Mouse (Mus musculus) midbrain, embryonic 12.5 days (tissue): ENCODE data around the gene Pdlim4. TPM values are rescaled to one million over a fixed set of nuclear protein-coding genes. Genes with fewer than 3 reads are reported as not detected.
A peak's percentile ranks its signal among the peaks of the same experiment; 100 is the strongest.

Experiments
- ATAC-seq: fragments of 200-750 bp; cut with Nextera tagmentation; 2 replicates; pipeline ENCODE4 v1.8.0; 2017; ENCODE audit warnings: low read depth, moderate TSS enrichment, moderate library complexity; ENCODE audit not compliant: low FRiP score
- H3K27ac ChIP-seq: fragments of 300-500 bp; sonication (generic); replicated peaks from 2 replicates; pipeline ENCODE4 v1.5.1; 2016; ENCODE audit warnings: mild to moderate bottlenecking
- H3K27me3 ChIP-seq: fragments of 300-500 bp; sonication (generic); 2 replicates; pipeline ENCODE4 v1.6.1; 2016; ENCODE audit warnings: mild to moderate bottlenecking
- H3K36me3 ChIP-seq: fragments of 300-500 bp; sonication (generic); 2 replicates; pipeline ENCODE4 v1.6.1; 2016
- H3K4me1 ChIP-seq: fragments of 300-500 bp; sonication (generic); 2 replicates; pipeline ENCODE4 v1.6.1; 2016
- H3K4me2 ChIP-seq: fragments of 300-500 bp; sonication (generic); replicated peaks from 2 replicates; pipeline ENCODE4 v1.6.1; 2016; ENCODE audit warnings: mild to moderate bottlenecking, moderate library complexity
- H3K4me3 ChIP-seq: fragments of 300-500 bp; sonication (generic); 2 replicates; pipeline ENCODE4 v1.5.1; 2016; ENCODE audit warnings: mild to moderate bottlenecking
- H3K9ac ChIP-seq: fragments of 300-500 bp; sonication (generic); replicated peaks from 2 replicates; pipeline ENCODE4 v1.6.1; 2016; ENCODE audit warnings: mild to moderate bottlenecking, moderate library complexity
- H3K9me3 ChIP-seq: fragments of 300-500 bp; sonication (generic); 2 replicates; pipeline ENCODE4 v1.6.1; 2016; ENCODE audit warnings: mild to moderate bottlenecking
- WGBS: fragments of 180-500 bp; shearing (Covaris S2); methylation state at CpG from one replicate; pipeline ENCODE4 v1.1.7; 2016; 5-methylcytosine and 5-hydroxymethylcytosine counted together
- polyA plus RNA-seq: library from polyadenylated mRNA; unstranded; fragments of >200 nt; fragmentation: Nextera tagmentation; extraction: Ambion mirVana; gene quantifications from 2 replicates; pipeline ENCODE4 v1.2.1, GENCODE M21; 2016

Gene Pdlim4
- polyA plus RNA-seq: 30.7 and 36.4 TPM in 2 replicates

DNA sequence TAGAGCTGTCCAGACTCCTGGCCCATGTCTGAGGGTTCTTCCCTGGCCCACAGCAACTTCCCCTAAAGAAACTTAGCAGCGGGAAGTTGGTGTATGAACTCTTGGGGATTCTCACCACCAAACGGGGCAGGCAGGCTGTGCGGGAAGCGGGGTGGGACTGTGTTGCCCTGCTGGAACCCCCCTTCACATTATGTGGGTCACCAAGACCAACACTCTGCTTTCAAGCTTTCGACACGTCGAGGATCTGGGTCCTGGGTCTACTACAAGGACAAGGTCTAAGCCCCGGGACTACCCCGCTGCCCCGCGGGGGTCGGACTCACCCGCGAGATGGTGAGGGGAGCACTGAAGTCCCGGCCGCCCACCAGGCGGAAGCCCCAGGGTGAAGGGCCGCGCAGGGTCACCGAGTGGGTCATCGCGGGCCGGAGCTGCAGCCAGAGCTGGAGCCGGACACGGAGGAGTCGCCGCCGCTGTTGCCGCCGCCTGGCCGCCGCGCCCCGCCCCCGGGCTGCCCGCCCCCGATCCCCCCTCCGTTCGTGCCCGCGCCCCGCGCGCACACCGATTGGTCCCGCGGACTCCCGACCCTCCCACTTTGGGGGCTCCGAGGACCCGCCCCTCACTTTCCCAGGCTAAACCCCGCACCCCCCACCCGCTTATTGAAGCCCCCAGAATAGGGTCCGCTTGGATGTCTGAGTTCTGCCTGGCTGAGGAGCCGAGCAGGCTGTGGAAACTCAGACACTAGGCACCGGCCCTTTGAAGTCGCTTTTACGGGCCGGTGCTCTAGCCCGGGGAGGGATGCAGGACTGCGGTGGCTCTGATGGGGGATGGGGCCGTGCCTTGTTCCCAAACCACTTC is at the start of gene Pdlim4:
Gene Pdlim4 (minus strand): TSS at position 495 of the 852 bp plus-strand sequence.
- peak; percentile 70 for ATAC-seq
- Histone ChIP-seq H3K4me3 (peak within 1 kb of the TSS; percentile 57), H3K9me3 (no peaks in the 10 kb centered on the region), H3K4me2 (peak within 1 kb of the TSS; percentile 79), H3K27me3 (peaks cover 24% of the 10 kb centered on the region), H3K27ac (0 out of 2 replicates have a peak within 1 kb of the TSS, but pooled peaks have one; percentile 25), H3K4me1 (peaks cover 31% of the 10 kb centered on the region), H3K36me3 (no peaks in the 10 kb centered on the region), H3K9ac (peak within 1 kb of the TSS; percentile 68)
- WGBS: 2% methylated on average over 48 of the region's 61 CpGs

DNA sequence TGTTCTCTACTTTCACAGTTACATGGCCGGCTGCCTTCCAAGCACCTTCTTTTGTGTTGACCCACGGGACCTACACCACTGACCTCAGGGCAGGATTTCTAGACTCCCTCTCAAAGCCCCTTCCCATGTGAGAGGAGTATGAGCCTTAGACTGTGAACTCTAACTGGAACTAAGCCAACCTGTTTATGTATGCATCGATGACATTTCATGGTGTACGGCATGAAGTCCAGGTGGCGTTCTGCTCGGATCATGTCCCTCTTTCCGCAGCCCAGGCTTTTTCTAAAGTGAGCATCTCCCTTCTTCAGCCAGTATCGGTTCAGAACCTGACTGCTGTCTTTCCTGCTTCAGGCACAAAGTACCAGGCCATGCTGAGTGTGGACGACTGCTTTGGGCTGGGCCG is 48.3 kb upstream of the Pdlim4 start:
- H3K27ac ChIP-seq: no peak overlapping the region
- no peaks in the 10 kb centered on the region for H3K27me3 ChIP-seq
- no peak for ATAC-seq
- peaks cover 26% of the 10 kb centered on the region for H3K4me1 ChIP-seq
- no peaks in the 10 kb centered on the region for H3K9me3 ChIP-seq
- no peak overlapping the region for H3K9ac ChIP-seq
- H3K36me3 ChIP-seq: no peaks in the 10 kb centered on the region
- WGBS: 89% methylated on average over 10 of the region's 10 CpGs
- no peak overlapping the region for H3K4me3 ChIP-seq
- H3K4me2 ChIP-seq: no peak overlapping the region

DNA sequence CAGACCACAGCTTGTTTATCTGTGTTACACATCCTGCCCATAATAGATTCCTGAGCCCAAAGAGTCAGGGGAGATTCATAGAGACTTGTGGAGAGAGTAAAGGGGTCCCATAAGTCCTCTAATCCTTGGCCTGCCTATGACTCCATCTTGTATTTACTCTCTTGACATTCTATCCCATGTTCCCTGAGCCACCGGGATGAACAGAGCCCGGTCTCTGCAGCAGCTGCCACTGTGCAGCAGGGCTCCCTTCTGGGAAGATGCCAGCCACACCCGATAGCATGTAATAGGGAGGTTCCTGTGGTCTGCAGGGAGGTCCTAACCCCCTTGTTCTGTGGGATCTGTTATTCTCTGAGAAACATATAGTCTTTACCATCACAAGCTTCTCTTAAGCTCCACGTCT is 47.6 kb upstream of the Pdlim4 start:
- no peak overlapping the region for H3K4me2 ChIP-seq
- H3K27me3 ChIP-seq: no peaks in the 10 kb centered on the region
- no peak overlapping the region for H3K9ac ChIP-seq
- 81% methylated on average over 4 of the region's 4 CpGs for WGBS
- H3K9me3 ChIP-seq: no peaks in the 10 kb centered on the region
- no peak overlapping the region for H3K4me3 ChIP-seq
- peaks cover 27% of the 10 kb centered on the region for H3K4me1 ChIP-seq
- ATAC-seq: no peak
- no peaks in the 10 kb centered on the region for H3K36me3 ChIP-seq
- H3K27ac ChIP-seq: no peak overlapping the region

DNA sequence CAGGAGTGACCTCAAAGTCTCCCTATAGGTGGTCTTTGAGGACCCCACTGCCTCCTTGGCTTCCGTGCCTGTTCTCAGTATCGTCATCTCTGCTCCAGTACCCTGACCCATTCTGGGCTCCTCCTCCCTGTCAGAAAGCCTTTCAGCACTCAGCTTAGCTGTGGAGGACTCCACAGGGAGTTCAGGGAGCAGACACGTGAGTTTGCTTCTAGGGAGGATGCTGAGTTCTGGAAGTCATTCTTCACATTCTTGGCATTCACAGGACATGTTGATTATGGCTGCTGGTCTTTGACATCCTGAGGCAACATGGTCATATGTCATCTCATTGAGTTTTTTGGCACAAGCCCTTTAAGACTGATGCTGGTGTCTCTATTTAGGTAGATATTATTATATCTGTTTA is 47.1 kb upstream of the Pdlim4 start:
- H3K4me1 ChIP-seq: peaks cover 27% of the 10 kb centered on the region
- WGBS: 43% methylated on average over 3 of the region's 3 CpGs
- H3K4me2 ChIP-seq: no peak overlapping the region
- no peak overlapping the region for H3K4me3 ChIP-seq
- no peak for ATAC-seq
- H3K9me3 ChIP-seq: no peaks in the 10 kb centered on the region
- no peaks in the 10 kb centered on the region for H3K36me3 ChIP-seq
- no peak overlapping the region for H3K9ac ChIP-seq
- no peak overlapping the region for H3K27ac ChIP-seq
- H3K27me3 ChIP-seq: no peaks in the 10 kb centered on the region

DNA sequence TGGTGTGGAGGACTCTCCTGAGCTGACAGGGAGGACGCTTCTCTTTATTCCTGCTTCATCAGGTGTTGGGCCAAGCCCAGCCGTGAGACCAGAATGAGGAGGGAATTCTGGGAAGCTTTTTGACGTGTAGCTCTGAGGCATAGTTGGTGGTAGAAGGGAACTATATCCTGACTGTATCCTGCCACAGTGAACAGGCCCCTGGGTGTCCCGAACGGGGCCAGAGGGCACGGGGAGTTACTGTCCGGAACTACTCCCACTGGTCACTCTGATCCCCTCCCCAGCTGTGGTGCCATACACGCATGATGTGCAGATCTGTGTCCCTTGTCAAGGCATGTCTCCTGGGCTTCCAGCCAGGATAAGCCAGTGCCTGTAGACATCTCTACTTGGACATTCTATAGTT is 46.5 kb upstream of the Pdlim4 start:
- Histone ChIP-seq H3K4me2 (no peak overlapping the region), H3K9ac (no peak overlapping the region)

DNA sequence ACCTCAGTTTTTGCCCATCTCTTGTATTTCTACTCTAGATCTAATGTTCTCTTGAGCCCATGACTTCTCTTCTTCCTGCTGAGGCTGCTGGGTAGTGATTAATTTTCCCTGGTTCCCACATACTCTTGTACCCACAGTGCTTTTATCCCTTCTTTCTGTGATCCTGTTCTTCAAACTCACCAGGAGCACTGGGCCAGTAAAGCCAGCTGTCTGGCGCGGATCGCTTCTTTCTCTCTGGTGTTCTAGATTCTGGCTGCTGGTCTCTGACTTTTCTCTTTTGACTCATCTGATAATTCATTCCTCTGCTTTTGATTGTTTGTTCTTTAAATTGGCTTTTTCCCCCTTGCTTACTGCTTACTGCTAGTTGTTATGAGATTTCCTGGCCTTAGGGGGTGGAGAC is 45.9 kb upstream of the Pdlim4 start:
- peaks cover 27% of the 10 kb centered on the region for H3K4me1 ChIP-seq

More for the DNA sequence above, 46.5 kb upstream of the Pdlim4 start:
- ATAC-seq: no peak
- Histone ChIP-seq H3K27ac (no peak overlapping the region), H3K27me3 (no peaks in the 10 kb centered on the region), H3K36me3 (no peaks in the 10 kb centered on the region), H3K4me1 (peaks cover 27% of the 10 kb centered on the region), H3K9me3 (no peaks in the 10 kb centered on the region), H3K4me3 (no peak overlapping the region)
- WGBS: 86% methylated on average over 8 of the region's 8 CpGs

DNA sequence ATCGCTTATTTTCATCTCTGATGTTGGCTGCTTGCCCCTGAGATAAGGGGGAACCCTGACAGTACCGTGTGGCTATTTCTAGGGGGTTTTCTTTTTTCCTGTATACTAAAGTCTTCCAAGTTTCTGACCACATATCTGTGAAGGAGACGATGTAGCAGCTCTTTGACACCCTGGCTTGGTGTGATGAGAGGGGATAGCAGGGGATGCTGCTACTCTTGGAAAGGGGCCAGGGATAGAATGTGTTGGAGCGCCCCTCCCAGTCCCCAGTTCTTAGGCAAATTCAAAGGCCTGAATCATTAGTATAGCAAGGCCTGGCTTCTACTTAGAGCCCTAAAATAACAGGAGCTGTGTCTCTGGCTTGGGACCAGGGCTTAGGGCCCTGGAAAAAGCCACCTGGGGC is 44.5 kb upstream of the Pdlim4 start:
- ATAC-seq: 0 out of 2 replicates have a peak, but pooled peaks have one; percentile 4
- H3K4me3 ChIP-seq: no peak overlapping the region
- peak overlapping the region; percentile 34 for H3K9ac ChIP-seq
- 46% methylated on average over 4 of the region's 4 CpGs for WGBS
- peak overlapping the region; percentile 32 for H3K4me2 ChIP-seq
- H3K27ac ChIP-seq: peak overlapping the region; percentile 85
- H3K4me1 ChIP-seq: peaks cover 27% of the 10 kb centered on the region
- no peaks in the 10 kb centered on the region for H3K9me3 ChIP-seq
- H3K36me3 ChIP-seq: no peaks in the 10 kb centered on the region
- no peaks in the 10 kb centered on the region for H3K27me3 ChIP-seq

More for the DNA sequence above, 45.9 kb upstream of the Pdlim4 start:
- H3K4me3 ChIP-seq: no peak overlapping the region
- H3K9me3 ChIP-seq: no peaks in the 10 kb centered on the region
- ATAC-seq: no peak
- H3K27me3 ChIP-seq: no peaks in the 10 kb centered on the region
- H3K36me3 ChIP-seq: no peaks in the 10 kb centered on the region
- WGBS: 93% methylated on average over 3 of the region's 3 CpGs
- no peak overlapping the region for H3K9ac ChIP-seq
- no peak overlapping the region for H3K4me2 ChIP-seq
- H3K27ac ChIP-seq: no peak overlapping the region

DNA sequence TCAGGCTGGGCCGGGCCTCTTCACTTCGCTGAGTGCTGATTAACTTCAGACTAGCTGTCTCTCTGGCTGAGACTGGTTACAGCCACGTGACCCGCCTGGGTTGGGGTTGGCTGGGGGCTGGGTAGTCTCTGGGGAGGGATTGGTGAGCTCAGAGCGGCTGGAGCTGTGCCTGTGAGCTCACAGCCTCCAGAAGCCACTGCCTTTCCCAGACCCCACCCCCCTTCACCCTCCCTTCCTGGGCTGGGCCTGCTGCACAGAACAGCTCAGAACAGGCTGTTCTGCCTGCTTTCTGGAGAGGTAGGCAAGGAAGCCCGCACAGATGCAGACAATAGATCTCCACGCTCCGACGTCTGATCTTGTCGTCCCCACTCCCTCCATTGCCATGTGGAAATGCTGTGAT is 44.1 kb upstream of the Pdlim4 start:
- Histone ChIP-seq H3K4me1 (peaks cover 27% of the 10 kb centered on the region), H3K4me3 (no peak overlapping the region), H3K9me3 (no peaks in the 10 kb centered on the region), H3K9ac (peak overlapping the region; percentile 34; the same call in 1 of the 2 replicates), H3K27ac (peak overlapping the region; percentile 85), H3K27me3 (no peaks in the 10 kb centered on the region), H3K36me3 (no peaks in the 10 kb centered on the region), H3K4me2 (peak overlapping the region; percentile 32)
- peak; percentile 98 for ATAC-seq
- 0% methylated on average over 9 of the region's 10 CpGs for WGBS

DNA sequence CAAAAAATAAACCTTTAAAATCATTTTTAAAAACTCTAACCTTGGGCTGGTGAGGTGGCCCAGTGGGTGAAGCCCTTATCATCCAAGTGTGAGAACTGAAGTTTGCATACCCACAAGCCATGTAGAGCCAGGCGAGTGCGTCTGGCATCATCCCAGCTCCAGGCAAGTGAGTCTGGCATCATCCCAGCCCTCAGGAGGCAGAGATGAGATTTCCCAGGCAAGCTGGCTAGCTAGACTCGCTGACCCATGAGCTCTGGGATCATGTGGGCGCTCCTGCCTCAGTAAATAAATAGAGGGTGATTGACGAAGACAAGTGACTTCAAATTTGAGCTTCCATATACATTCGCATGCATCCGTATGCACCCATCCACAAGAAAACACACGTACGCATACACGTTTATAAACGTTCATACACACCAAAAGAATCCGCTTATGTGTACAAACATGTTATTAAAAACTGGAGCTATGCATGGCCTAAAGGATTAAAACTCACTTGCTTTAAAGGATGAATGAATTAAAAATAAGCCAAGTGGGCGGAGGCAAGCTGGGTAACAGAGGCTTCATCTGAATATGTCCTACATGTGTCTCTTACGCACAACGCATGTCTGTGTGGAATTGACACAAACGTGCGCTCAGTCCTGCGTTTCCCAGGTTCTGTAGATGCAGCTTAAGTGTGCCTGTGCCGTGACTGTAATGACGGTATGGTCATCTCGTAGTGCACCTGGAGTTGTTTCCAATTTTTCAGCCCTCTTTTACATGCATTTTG is 43.3 kb upstream of the Pdlim4 start:
- H3K4me1 ChIP-seq: peaks cover 27% of the 10 kb centered on the region
- no peaks in the 10 kb centered on the region for H3K9me3 ChIP-seq
- no peaks in the 10 kb centered on the region for H3K27me3 ChIP-seq
- no peak for ATAC-seq
- H3K36me3 ChIP-seq: no peaks in the 10 kb centered on the region
- no peak overlapping the region for H3K4me3 ChIP-seq
- peak overlapping the region; percentile 85 for H3K27ac ChIP-seq
- WGBS: 77% methylated on average over 21 of the region's 21 CpGs
- peak overlapping the region; percentile 32 for H3K4me2 ChIP-seq
- no peak overlapping the region; the same call in 1 of the 2 replicates for H3K9ac ChIP-seq

DNA sequence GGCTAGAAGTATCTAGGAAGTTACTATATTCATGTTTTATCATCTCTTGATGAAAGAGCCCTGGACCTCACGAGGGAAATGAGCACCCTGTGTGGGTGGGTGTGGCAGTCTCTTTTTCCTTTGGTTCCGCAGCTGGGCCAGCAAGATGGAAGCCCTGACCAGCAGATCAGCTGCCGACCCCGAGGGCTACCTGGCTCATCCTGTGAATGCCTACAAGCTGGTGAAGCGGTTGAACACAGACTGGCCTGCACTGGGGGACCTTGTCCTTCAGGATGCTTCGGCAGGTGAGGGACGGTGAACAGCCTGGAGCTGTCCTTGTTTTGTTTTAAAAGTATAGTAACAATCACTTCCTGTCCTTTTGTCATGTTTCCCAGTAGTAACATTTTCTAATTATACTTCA is 42.5 kb upstream of the Pdlim4 start:
- Histone ChIP-seq H3K9me3 (no peaks in the 10 kb centered on the region), H3K4me1 (peaks cover 27% of the 10 kb centered on the region), H3K4me3 (no peak overlapping the region), H3K27me3 (no peaks in the 10 kb centered on the region), H3K27ac (no peak overlapping the region), H3K9ac (no peak overlapping the region), H3K36me3 (no peaks in the 10 kb centered on the region), H3K4me2 (no peak overlapping the region)
- ATAC-seq: no peak
- 88% methylated on average over 7 of the region's 7 CpGs for WGBS

DNA sequence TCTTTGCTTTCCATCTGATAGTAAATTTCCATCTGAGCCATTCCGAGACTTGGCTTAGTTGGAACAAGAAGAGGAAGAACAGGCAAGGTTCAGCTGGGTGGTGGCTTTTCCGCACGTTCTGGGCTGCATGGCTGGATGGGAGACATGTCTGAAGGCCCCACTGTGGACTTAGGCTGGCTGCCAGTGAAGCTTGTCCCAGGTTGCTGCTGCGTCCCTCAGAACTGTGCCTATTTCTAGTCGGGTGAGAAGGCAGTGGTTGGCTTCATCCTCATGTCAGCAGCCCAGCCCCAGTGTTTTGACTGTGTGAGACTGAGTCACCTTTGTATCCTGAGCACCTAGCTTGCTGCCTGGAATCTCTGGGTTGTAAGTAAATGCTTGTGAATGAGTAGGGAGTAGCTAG is 40.1 kb upstream of the Pdlim4 start:
- peaks cover 17% of the 10 kb centered on the region for H3K4me1 ChIP-seq
- WGBS: 93% methylated on average over 5 of the region's 5 CpGs
- no peak for ATAC-seq
- H3K4me2 ChIP-seq: no peak overlapping the region
- H3K27ac ChIP-seq: no peak overlapping the region
- no peak overlapping the region for H3K9ac ChIP-seq
- H3K9me3 ChIP-seq: no peaks in the 10 kb centered on the region
- no peak overlapping the region for H3K4me3 ChIP-seq
- H3K36me3 ChIP-seq: no peaks in the 10 kb centered on the region
- no peaks in the 10 kb centered on the region for H3K27me3 ChIP-seq

DNA sequence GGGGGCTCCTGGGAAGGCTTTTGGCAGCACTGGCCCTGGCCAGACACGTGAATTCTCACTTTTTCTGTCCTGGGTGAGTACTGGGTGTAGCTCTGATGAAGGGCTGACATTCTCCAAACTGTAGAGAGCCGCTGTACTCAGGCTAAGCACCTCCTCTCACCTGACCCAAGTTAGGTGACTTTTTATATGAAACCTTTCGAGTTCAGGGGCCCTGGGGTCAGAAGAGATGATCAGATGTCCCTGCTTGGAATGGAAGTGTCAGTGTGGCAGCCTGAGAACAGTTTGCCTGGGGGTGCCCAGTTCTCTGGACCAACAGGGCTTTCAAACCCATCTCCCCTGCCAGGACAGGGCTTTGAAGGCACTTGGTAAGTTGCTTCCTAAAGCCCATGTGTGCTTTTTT is 39.3 kb upstream of the Pdlim4 start:
- H3K4me3 ChIP-seq: no peak overlapping the region
- no peaks in the 10 kb centered on the region for H3K27me3 ChIP-seq
- ATAC-seq: no peak
- no peaks in the 10 kb centered on the region for H3K9me3 ChIP-seq
- WGBS: 72% methylated on average over 3 of the region's 3 CpGs
- H3K4me1 ChIP-seq: peaks cover 11% of the 10 kb centered on the region
- H3K27ac ChIP-seq: no peak overlapping the region
- no peak overlapping the region for H3K9ac ChIP-seq
- H3K4me2 ChIP-seq: no peak overlapping the region
- H3K36me3 ChIP-seq: no peaks in the 10 kb centered on the region
